ENCODE assay signal across 8 mouse cellular contexts in the genomic region with DNA sequence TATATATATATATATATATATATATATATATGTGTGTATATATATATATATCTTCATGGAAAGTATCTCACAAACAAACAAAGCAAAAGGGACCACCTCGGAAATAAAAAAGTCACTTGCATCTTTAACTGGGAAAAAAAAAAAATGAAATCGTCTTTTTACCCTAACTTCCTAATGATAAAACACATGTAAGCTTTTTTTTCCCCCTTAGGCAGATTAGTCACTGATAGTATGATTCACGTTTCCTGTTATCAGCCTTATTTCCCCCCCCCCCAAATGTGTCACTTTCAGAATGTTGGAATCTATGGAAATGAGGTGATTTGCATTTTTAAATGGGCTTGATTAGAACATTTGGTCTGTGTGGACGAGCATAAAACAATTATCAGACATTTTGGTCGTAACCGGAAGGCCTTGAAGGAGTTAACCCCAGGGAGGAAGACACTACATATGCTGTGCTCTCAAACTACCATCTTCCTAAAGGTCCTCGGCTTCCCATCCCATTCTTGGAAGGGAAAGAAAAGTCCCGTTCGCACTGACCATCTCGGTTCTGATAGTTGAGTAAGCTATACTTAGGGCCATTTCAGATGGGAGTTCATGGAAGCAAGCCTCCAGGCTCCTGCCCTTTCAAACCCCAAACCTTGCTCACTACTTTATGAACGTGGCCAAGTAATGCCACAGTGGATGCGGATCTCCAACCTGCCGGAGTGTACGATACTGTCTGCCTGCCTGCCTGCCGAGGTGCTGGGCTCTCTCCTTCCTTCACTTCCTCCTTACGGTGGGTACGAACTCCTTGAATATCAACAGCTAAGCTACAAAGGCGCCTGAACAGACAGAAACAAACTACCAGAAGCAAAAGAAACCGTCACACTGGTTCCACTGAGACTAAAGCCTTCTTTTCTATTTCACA.
DNase-seq lines count a peak whose midpoint lies in the region; ATAC-seq and TF ChIP-seq lines count a peak whose summit lies in the region.

No protein-coding gene starts in this region.

- no peak for ATAC-seq in lung, embryonic 15.5 days (ENCODE audit: borderline replicate concordance, extremely low read depth, low FRiP score, low TSS enrichment)

- peak overlapping the region; percentile 81 for H3K4me2 ChIP-seq in lung, embryonic 15.5 days

- H3K9ac ChIP-seq in lung, embryonic 15.5 days, result peak overlapping the region; percentile 76

- no peak for TF ChIP-seq POLR2A in kidney, adult 2 months (IDR thresholded peaks at IDR 0.05; ENCODE audit: low read depth, low read length)
- TF ChIP-seq POLR2A in bone marrow macrophage, adult 2 months (IDR thresholded peaks at IDR 0.05; ENCODE audit: borderline replicate concordance, low read depth, low read length), result no peak
- TF ChIP-seq POLR2A in small intestine, adult 2 months (IDR thresholded peaks at IDR 0.05; ENCODE audit: low read depth, low read length), result no peak

- TF ChIP-seq CTCF in kidney, adult 2 months (conservative IDR thresholded peaks at IDR 0.05; ENCODE audit: insufficient read depth, insufficient read length, low read depth, low read length), result no peak
- no peak for TF ChIP-seq CTCF in bone marrow macrophage, adult 2 months (IDR thresholded peaks at IDR 0.05; ENCODE audit: low read depth, low read length)
- TF ChIP-seq CTCF in small intestine, adult 2 months (IDR thresholded peaks at IDR 0.05; ENCODE audit: extremely low read depth, insufficient read length, insufficient replicate concordance, low read depth, low read length), result no peak

- 60% methylated on average over 19 of the region's 19 CpGs for WGBS in kidney, adult 2 months
- 19% methylated on average over 19 of the region's 19 CpGs for WGBS in lung, embryonic 15.5 days
- 18% methylated on average over 19 of the region's 19 CpGs for WGBS in small intestine, adult 2 months

- H3K4me1 ChIP-seq in kidney, adult 2 months (ENCODE audit: control insufficient read depth, insufficient read depth, low read length), result no peaks in the 10 kb centered on the region
- H3K4me1 ChIP-seq in bone marrow macrophage, adult 2 months (ENCODE audit: control insufficient read depth, insufficient read depth, low read length), result peaks cover 28% of the 10 kb centered on the region
- H3K4me1 ChIP-seq in lung, embryonic 15.5 days, result peaks cover 41% of the 10 kb centered on the region
- H3K4me1 ChIP-seq in small intestine, adult 2 months (ENCODE audit: control insufficient read depth, insufficient read depth, insufficient read length, low read length), result peaks cover 9% of the 10 kb centered on the region

- H3K4me3 ChIP-seq in kidney, adult 2 months (ENCODE audit: insufficient read depth, low read depth, low read length), result peak overlapping the region; percentile 79
- H3K4me3 ChIP-seq in bone marrow macrophage, adult 2 months (ENCODE audit: insufficient read depth, low read length), result peak overlapping the region; percentile 97
- H3K4me3 ChIP-seq in lung, embryonic 15.5 days, result peak overlapping the region; percentile 79
- H3K4me3 ChIP-seq in small intestine, adult 2 months (ENCODE audit: low read depth, low read length), result peak overlapping the region; percentile 89

- peak; percentile 17 for DNase-seq in kidney, adult 2 months
- no peak for DNase-seq in kidney, postnatal 10 days
- peak; percentile 50 to 53 for DNase-seq in heart, postnatal 10 days
- no peak for DNase-seq in left cerebral cortex, adult 9 months (ENCODE audit: low spot score in 2 of 2)
- no peak for DNase-seq in ovary, postnatal 14 days (ENCODE audit: low spot score)

- intact Hi-C loops in heart, postnatal 10 days (cut with DNase I), result loop anchor here (2.0 to 5.0 kb wide), 3 partner anchors 54 to 495 kb away; a partner anchor contains a TSS

- no peaks in the 10 kb centered on the region for H3K36me3 ChIP-seq in kidney, adult 2 months (ENCODE audit: control insufficient read depth, insufficient read depth, low read length)
- H3K36me3 ChIP-seq in lung, embryonic 15.5 days, result no peaks in the 10 kb centered on the region
- no peaks in the 10 kb centered on the region for H3K36me3 ChIP-seq in small intestine, adult 2 months (ENCODE audit: control insufficient read depth, insufficient read depth, low read length)

- H3K27me3 ChIP-seq in kidney, adult 2 months (replicated peaks; ENCODE audit: control insufficient read depth, insufficient read depth, low read length), result no peaks in the 10 kb centered on the region
- H3K27me3 ChIP-seq in lung, embryonic 15.5 days, result no peaks in the 10 kb centered on the region
- H3K27me3 ChIP-seq in small intestine, adult 2 months (ENCODE audit: control insufficient read depth, insufficient read depth, low read length), result no peaks in the 10 kb centered on the region

- peak overlapping the region; percentile 65; the same call in 1 of the 2 replicates for H3K27ac ChIP-seq in kidney, adult 2 months (ENCODE audit: insufficient read depth, low read depth, low read length)
- H3K27ac ChIP-seq in bone marrow macrophage, adult 2 months (ENCODE audit: insufficient read depth, low read depth, low read length), result peak overlapping the region; percentile 77
- H3K27ac ChIP-seq in lung, embryonic 15.5 days, result peak overlapping the region; percentile 90
- H3K27ac ChIP-seq in small intestine, adult 2 months (ENCODE audit: insufficient read depth, low read depth, low read length), result peak overlapping the region; percentile 67

- H3K9me3 ChIP-seq in lung, embryonic 15.5 days, result no peaks in the 10 kb centered on the region

Comparison
In these comparisons a context has a peak if more than half of its experiments do, and no peak if none do; other contexts are left out.
1. DNase-seq: peak in kidney, adult 2 months (single experiment) and heart, postnatal 10 days (2 of 2); none in kidney, postnatal 10 days (single experiment), left cerebral cortex, adult 9 months (0 of 2) and ovary, postnatal 14 days (single experiment).
2. Peak in every context shown above with its lines, with median percentiles within 50 percentile points of each other: H3K27ac ChIP-seq and H3K4me3 ChIP-seq.